Mouse (Mus musculus): ENCODE results near the gene Hdac7.

DNA sequence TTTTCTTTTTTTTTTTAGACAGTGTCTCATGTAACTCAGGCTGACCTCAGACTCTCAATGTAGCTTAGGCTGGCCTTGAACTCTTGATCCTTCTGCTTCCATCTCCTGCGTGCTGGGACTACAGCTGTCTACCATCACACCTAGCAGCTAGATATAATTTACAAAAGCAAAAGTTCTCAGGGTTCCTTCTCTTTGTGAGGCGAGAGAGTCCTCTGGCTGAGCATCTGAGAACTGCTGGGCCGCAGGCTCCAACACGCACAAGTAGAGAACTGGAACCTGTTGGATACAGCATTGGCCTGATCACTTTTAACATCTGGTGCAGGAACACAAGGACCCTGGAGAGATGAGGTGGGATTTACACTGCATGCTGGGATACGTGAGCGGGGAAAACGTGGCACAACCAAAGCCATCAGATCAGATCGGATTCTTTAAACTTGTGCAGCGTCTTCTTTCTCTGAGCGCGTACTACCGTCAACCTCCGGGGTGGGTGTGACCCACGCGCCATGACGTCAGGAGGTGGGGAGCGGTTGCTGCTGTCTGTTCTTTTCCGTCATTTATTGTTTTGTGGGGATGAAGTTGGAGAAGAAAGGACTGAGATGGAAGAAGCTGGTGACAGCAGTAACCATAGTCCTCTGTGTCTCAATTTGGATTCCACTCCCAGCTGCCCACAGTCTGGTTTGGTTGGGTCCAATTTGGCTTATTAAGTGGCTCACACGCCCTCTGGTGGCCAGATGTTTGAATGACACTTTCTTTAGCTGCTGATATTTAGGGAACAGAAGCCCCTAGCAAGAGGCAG is 5.0 kb upstream of the Hdac7 start:
- peak; percentile 67; the same call in 1 of the 2 replicates for TF ChIP-seq CTCF (IDR thresholded peaks at IDR 0.05; ENCODE audit: borderline replicate concordance, control insufficient read depth, extremely low read depth, insufficient read depth, low read length, poor library complexity)
- TF ChIP-seq POLR2A (IDR thresholded peaks at IDR 0.05; ENCODE audit: control insufficient read depth, extremely low read depth, insufficient read depth, low read length, poor library complexity), result 0 out of 2 replicates have a peak, but pooled peaks have one; percentile 29
